Mouse (Mus musculus) right cerebral cortex, adult 18-20 months (tissue): ENCODE data around the gene Prep.
"Not testable (repeated sequence)": the region's sequence is repeated elsewhere in the genome, so short reads cannot be mapped to it uniquely, and the experiment has no call there.

Experiments
- DNase-seq: peaks from one replicate; pipeline ENCODE4 v3.0.0; 2022; ENCODE audit warnings: mixed read lengths

Gene Prep

DNA sequence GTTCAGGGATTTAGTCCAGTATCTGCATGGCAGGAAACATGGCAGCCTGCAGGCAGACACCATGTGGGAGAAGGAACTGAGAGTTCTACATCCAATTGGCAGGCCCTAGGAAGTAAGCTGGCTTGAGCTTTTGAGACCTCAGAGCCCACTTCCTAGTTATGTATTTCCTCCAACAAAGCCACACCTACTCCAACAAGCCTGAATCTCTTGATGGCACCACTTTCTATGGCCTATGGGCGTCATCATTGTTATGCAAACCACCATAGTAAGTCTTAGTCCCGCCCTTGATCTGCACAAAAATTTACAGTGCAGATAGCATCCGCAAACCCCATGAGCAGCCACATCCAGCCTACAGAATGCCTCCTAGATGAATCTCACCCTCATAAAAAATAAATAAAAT, 54.6 kb downstream of the Prep start:
- DNase-seq = no peak

DNA sequence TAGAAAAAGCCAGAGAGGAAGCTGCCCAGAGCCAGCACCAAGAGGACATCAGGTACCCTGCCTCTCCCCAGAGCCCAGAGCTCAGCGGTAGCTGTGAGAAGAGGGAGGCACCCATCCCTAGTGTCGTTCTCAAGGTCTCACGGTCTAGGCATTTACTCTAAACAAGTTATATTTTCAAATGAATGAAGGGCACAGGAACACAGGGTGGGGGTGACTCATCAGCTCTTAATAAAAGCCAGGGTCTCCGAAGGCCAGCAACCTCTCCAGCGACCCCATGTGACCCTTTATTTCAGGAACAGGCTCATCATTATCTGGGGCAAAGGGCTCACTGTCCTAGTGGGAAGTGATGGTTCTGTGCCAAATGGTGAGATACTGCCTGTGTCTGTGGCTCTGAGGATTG, 55.5 kb downstream of the Prep start:
- DNase-seq = no peak

DNA sequence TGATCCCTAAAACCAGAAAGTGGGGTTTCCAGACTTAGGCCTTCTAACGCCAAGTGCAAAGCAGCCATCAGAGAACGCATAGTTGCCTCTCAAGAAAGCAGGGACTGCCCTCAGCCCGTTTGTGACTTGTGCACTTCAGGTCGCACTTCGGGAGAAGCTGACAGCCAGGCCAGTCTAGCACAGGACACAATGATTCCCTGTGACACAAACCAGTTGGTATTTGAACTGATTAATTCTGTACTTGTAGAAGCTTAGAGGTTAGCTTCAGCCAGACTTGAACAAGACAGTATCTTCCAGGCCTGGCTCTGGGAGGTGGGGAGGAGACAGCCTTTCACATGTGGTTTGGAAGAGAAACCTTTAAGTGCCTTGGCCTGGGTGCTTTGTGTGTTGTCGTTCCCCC, 56.0 kb downstream of the Prep start:
- no peak for DNase-seq

DNA sequence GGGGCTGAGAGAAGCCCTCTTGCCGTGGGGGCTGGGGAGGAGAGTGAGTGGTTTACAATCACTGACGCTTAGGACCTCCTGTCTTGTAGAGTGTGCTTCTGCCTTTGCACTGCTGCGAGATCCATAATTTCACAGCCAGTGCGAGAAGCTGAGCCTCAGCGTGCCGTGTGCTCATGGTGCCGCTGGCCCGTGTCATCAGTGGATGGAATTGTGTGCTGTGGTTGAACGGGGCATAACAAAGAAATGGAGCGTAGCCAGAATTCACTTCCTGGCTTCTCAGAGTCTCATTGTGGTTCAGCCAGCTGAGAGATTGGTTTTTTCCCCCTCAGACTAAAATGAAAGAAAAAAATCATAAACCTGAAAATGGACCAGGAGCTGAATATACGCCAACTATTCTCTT, 62.1 kb downstream of the Prep start:
- DNase-seq = no peak

DNA sequence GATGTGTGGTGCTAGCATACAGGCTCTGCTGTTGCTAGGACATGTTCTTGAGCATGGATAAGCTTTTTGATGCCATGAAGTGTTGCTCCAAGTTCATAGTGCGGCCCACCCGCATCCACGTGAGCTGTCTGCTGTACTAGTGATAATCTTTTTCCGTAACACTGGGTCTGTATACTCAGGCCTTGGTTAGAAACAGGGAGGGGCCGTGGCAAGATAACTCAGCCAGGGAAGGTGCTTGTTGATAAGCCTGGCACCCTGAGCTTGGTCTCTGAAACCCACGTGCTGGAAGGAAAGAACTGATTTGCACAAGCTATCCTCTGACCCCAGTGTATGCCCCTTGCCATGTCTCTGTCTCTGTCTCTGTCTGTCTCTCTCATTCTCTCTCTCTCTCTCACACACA, 63.0 kb downstream of the Prep start:
- no peak for DNase-seq

DNA sequence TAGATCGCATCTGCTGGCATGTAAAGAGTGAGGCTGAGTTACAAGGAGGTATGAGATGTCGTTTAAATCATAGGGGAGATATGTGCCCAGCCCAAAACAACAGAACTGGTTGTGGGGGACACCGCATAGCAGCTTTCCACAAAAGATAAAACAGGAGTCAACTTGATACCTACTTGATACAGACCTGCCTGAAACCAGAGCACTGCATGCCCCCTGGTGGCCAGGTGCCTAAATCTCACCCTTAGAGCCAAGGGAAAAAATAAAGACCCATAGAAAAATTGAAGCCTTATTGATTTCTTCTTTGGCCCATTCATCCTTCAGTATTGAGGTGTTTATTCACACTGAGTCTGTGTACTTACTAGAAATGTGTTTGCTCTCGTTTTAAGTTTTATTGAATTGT, 65.4 kb downstream of the Prep start:
- DNase-seq = no peak

DNA sequence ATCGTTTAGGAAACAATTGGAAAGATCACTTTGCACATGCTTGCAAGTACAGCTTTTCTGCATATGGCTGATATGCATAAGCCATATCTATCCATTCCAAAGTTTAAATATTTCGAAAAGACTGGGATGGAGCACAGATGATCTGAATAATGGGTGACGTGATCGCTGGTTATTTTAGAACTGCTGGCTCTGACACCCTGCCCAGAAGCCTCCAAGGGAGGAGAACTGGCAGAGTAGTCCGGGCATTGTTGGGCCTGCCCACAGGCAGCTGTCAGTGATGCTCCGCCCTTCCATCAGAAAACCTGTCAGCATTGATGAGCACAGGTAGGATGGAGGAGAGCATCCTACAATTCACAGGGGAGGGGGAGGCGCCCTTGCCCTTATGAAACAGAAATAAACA, 69.8 kb downstream of the Prep start:
- DNase-seq = peak; percentile 48

DNA sequence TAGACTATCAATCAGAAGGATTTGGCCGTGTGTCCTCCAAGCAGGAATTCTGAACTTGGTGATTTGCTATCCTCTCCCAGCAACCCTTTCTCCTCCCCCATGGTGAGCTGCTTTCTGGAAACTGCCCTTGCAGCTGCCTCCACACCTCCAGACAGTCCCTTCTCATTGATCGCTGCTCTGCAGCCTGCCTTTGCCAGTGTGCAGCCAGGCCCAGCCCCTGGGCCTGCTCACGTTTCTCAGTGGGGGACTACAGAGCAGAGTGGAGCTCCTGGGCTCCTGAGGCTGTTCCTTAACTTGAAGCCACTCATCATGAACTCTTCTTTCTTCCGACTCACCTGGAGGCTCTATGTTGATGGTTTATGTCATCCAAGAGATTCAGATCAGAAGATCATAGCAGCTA, 72.9 kb downstream of the Prep start:
- DNase-seq = no peak

DNA sequence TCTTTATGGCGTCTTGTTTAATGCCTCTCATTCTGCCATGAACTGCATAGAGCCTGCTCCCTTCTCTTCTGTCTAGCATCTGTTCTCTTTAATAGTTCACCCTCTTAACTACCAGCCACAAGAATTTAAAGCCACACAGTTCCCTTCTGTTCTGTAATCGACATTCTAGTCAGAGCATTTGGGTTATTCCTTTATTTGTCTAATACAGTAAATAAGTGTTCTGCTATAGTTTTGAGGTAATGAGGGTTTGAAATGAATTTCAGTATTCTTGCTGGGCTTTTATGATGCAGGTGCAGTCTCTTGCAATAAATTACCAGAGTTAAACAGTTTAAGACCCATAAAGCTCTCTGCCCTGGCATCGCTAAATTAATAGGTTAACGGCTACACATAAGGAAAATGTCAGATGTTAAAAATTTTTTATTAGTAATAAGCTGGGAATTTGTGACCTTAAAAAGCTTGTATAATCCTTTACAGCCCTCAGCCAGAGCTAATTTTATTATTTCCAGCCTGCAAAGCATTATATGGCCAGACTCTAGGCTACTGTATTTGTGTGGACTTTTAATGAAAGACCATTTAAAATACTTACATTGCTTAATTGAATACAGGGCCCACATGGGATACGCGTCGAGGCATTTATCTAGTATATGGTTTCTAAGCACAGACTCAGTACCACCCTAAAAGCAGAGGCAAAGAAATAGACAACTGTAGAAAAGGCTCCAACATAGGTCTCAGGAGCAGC, 73.6 kb downstream of the Prep start:
- no peak for DNase-seq

DNA sequence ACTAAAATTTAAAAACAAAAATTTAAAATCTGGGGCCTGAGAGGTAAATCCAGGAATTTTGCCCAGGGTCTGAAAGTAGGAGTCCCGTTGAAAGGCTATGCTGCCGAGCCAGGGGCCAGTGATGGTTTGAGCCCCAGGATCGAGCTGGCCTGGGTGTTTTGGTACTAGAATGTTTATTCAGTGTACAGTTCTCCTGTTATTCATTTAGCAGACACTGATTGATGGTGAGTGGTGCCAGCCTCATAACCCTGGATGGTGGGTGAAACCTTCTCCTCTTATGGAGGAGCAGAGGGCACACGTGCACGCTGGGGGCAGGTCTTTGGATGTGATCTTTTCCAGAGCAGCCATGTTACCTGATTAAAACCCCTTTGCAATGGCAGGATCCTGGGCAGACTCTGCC, 75.4 kb downstream of the Prep start:
- no peak for DNase-seq

DNA sequence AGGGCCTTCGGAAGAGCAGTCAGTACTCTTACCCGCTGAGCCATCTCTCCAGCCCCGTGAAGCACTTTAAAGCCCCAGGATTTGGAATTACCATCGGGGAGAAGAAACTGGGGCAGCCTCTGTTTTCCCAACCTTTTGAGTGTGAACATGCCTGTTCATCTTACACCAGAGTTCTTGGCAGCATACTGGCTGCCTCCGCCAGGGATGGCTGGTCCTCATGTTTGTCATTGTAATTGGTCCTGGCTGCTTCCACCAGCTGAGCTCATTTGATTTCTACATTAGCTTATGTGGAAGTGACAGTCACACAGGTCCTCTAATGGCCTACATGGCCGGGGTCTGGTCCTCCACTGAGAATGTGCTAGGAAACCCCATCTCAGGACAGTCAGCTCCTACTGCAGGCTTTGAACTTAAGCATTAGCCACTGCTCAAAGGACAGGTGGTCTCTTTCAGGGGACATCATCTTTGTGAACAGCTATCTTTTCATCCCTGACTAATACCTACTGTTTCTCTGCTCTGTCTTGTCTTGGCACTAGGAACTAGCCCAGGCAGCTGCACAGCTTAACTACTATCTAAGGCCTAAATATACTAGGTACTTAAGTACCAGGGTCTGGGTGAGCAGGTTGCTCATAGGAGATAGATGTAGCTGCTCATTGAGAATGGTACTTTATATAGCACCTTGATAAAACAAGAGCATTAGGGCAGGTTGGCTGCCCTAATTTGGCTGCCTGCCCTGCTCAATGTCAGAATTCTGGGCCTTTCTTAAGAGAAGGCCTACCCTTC, 77.2 kb downstream of the Prep start:
- DNase-seq = no peak

DNA sequence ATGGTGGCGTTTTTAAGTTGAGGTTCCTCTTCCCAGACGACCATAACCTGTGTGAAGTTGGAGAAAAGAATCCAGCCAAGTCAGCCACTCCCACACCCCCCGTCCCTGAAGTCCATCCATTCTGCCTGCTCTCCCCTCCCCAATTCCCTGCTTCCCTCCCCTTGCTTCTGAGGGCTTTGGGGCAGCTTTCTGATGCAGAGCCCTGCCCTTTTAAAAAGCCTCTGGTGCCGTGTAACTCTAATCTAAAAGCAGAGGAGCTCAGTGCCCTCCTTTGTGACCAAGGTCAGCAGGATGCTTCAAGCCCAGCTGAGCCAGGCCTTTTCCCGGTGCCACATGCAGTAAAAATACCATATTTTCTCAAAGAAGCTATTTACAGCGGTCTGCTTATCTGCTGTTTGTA, 79.8 kb downstream of the Prep start:
- no peak for DNase-seq

DNA sequence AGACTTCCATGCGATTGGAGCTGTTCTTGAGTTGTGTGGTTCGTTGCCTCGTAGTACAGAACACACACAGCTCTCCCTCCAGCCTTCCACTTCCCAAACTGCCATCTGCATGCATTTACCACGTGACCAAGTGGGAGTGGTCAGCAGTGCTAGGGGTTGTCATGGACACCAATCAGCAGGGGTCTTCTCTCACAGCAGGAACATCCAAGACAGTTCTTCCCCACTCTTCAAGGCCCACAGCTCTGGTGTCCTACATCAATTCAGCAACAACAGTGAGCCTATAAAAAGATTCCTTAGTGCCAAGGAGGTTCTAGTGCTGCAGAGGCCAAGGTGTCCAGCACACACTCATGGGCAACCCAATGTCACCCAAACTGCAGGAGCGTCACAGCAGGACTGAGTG, 84.1 kb downstream of the Prep start:
- DNase-seq = no peak

DNA sequence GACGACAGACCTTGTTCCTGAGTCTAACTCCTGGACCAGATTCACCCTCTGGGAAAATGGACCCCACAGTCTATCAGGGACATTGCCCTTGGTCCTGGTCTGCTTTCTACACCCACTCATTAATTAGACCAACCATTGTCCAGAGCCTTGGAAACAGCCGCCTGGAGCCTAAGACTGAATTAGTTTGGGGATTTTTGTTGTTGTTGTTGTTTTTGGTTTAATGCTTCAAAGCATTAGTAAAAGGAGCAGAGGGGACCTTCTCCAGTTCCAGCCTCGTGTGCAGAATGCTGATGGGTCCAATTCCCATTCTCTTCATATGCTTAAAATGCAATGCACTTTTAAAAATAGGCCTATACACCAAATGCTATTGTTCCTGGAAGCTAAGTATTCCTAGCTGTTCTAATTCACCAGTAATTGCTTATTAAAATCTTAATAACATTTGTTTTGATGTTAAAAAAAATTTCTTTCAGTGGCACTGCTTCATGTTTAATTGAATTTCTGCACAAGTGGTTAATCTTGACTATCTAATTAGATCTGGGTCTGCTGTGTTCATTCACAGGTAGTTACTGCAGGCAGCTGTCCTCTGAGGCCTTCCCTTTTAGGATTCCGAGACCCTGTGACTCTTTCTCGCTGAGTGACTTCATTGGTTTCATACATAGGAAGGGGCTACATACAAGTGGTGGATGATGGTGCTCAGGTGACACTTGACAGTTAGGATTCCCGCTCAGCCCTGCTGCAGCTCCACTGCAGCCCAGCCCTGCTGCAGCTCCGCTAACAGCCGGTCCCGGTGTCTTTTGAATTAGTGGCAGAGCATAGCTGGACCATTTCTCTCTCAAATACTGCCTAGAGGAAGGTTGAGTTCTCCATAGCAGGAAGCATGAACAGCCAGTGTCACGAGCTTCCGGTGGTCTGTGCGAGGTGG, 85.0 kb downstream of the Prep start:
- DNase-seq = peak; percentile 9

DNA sequence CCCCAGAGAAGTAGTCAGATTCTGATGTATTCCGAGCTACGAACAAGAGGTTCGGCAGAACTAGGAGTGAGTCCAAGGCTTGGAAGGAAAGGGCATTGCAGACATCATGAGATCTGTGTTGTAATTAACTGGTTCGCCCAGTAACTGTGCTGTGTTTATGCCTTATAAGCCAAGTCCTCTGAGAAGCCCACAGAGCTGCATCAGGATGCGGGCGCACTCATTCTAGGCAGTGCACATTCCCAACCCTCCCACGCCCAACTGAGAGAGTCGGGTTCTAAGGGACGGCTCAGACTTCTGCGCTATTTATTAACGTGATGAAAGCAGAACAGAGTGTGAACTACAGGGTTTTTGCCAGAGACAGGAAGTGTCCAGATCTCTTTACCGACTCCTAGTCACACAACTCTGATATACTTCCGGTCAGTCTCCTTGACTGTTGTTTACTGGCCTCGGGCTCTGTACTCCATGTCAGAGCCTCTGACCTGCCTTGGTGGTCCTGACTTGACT, 87.6 kb downstream of the Prep start:
- no peak for DNase-seq

DNA sequence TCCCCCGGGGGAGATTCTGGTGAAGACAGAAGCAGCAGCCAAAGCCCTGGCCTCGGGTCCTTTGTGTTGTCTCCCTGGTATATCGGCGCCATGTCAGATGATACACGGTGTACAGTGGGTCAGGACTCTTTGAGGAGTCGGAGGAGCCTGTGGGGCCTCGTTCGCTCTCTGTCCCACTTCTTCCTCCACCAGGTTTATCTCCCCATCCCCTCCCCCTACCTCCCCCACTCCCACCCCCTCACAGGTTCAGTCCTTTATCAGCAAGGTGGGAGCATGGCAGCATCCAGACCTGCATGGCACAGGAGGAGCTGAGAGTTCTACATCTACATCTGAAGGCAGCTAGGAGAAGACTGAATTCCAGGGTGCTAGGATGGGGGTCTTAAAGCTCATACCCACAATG, 98.8 kb downstream of the Prep start:
- no peak for DNase-seq

DNA sequence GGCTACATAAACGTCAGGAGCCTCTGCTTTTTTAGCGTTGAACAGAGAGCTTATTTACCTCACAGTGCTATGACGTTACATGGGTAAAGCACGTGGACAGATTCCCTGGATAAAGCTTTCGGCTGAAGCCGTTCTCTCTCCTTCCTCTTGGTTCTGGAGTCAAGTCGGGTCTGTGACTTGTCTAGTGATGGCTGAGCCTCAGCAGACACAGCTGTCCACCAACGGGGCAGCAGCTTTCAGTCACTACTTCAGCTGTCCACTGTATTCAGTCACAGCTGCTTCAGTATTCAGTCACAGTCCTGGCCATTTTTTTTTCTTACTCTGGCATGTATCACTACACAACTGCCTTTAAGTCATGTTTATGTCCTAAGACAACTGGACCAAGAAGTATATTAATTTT, 106.9 kb downstream of the Prep start:
- no peak for DNase-seq

DNA sequence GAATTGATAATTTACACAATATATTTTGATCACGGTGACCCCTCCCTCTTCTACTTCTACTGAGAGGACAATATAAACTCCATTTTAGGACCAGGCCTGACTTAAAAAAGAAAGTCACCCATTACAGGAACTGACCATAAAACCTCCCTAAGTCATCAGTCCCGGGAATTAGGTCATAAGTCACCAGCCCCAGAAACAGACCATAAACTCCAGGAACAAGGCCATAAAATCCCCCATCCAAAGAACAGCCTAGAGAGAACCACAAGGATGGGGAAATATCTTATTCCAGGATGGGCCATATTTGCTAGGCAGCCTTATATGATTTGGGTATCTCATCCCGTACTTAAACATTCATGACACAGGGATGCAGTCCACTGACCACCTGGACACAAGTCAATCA, 107.3 kb downstream of the Prep start:
- no peak for DNase-seq

DNA sequence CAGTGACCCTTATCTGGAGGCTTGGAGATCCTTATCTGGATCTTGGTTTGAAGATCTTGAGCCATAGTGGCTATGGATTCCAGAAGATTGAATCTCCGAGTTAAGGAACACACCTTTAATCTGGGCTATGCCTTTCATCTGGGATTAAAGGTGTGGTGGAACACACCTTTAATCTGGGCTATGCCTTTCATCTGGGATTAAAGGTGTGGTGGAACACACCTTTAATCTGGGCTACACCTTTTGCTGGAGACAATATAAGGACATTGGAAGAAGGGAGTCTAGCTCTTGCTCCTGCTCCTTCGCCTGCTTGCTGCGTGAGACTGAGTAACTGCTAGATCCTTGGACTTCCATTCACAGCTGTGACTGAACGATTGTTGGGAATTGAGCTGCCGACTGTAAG, 110.8 kb downstream of the Prep start, which contains the start of gene Popdc3:
TSS of gene Popdc3 (plus strand) at position 301 of the 400 bp plus-strand sequence.
- DNase-seq = not testable (repeated sequence)

DNA sequence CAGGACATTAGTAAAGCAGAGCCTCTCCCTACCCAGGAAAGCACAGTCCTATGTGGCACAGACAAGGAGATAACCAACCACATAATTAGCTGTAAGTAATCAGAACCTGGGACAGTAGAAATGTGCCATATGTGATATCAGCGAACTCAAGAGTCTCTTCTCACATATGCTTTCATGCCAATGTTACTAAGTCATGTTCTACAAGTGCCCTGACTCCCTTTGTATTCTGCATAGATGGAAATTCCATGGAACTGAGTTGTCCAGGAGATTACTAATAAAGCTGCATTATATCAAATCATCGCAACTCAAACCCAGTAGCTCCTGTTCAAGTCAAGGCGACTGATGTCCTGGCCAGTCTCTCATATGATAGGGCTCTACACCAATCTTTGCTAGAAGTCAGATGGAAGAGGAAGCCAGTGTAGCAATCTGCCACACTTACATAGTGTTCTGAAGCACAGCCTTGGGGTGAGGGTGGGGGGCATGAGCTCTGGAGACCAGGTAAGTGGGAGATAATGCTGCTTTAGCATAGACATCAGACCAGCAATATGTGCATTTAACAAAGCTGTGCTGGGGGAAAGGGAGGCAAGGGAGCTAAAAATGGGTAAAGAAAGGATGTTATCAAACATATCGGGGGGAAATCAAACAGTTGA, 113.8 kb downstream of the Prep start:
- no peak for DNase-seq

DNA sequence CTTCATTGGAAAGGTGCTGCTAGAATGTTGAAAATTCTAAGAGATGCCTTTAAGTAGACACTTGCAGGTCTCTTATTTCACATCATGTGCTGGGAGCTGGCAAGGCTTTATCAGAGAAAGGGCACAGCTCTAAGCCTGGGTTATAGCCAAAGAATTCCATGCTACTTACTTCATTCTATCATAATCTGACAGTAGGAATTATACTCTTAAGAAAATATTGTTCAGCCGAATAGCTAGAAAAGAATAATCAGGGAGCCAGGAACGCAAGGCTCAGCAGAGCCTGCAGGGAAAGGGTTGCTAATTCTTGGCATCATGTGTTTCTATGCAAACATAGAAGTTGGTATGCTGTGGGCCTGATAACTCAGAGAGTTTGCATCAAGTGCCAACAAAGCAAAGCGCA, 114.3 kb downstream of the Prep start:
- no peak for DNase-seq

DNA sequence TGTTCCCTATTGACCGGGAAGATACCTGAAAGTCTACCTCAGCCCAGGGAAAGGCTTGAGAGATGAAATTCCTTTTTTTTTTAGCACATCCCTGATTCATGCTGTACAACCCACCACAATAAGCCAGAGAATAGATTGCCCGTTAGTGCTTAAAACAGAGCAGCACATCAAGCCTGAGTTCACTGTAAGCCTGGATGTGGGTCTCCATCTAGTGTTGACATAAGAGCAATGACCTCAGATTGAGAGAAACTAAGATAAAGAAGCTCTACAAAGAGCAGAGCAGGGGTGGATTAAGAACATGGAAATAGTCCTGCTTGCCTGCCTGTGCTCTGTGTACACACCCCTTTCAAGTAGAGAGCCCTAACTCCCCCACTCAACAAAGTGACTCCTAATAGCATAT, 118.5 kb downstream of the Prep start:
- no peak for DNase-seq
